Comparison of ENCODE assay signal across 29 mouse cellular contexts in the genomic region with DNA sequence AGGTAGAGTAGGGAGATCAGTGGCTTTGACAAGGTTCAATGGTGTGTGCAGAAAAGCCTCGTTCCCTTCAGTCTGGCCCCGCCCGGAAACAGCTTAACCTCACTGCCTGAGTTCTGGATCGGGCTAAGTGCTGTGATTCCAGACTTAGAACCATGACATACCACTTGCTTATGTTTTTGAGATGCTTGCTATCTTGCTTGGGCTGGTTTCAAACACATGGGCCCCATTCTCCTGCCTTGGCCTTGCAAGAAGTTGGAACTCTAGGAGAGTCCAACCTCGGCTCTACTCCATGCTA. TPM values are rescaled to one million over a fixed set of nuclear protein-coding genes. Genes with fewer than 3 reads are reported as not detected.
A peak's percentile ranks its signal among the peaks of the same experiment; 100 is the strongest.
DNase-seq lines count a peak whose midpoint lies in the region; ATAC-seq and TF ChIP-seq lines count a peak whose summit lies in the region.
"Had no signal": no experiment of that assay in that cellular context is flagged by ENCODE, and none has a peak within 500 bp of the region (broad histone marks: within the 10 kb centered on the region; RNA-seq: fewer than 3 reads in every experiment).

No protein-coding gene starts in this region.

- 0 out of 2 replicates have a peak overlapping the region, but pooled peaks have one; percentile 46 for H3K9ac ChIP-seq in hindbrain, embryonic 13.5 days
- H3K9ac ChIP-seq in hindbrain, embryonic 12.5 days: no peak overlapping the region
- H3K9ac ChIP-seq in midbrain, embryonic 11.5 days (ENCODE audit: low read length): no peak overlapping the region
- no peak overlapping the region for H3K9ac ChIP-seq in midbrain, postnatal 0 days (replicated peaks; ENCODE audit: low read length, poor library complexity, severe bottlenecking)
- H3K9ac ChIP-seq: forebrain, embryonic 13.5 days; limb, embryonic 13.5 days; liver, embryonic 12.5 days; liver, postnatal 0 days; neural tube, embryonic 15.5 days had no signal

- intact Hi-C loops in heart, postnatal 10 days (cut with DNase I): loop anchor here (2.0 kb wide), 3 partner anchors 33 to 259 kb away; no protein-coding TSS in a partner anchor

- no peak for TF ChIP-seq CTCF in midbrain, postnatal 0 days (IDR thresholded peaks at IDR 0.05)

- H3K9me3 ChIP-seq in heart, embryonic 10.5 days: no peaks in the 10 kb centered on the region
- no peaks in the 10 kb centered on the region for H3K9me3 ChIP-seq in hindbrain, embryonic 13.5 days
- no peaks in the 10 kb centered on the region for H3K9me3 ChIP-seq in hindbrain, embryonic 12.5 days (replicated peaks)
- no peaks in the 10 kb centered on the region for H3K9me3 ChIP-seq in midbrain, embryonic 11.5 days (ENCODE audit: control insufficient read depth, low read length)
- H3K9me3 ChIP-seq in midbrain, postnatal 0 days (ENCODE audit: low read length): no peaks in the 10 kb centered on the region
- H3K9me3 ChIP-seq: forebrain, embryonic 13.5 days; G1E; hindbrain, embryonic 10.5 days; limb, embryonic 13.5 days; liver, embryonic 12.5 days; neural tube, embryonic 15.5 days had no signal

- H3K4me2 ChIP-seq in hindbrain, embryonic 13.5 days: no peak overlapping the region
- no peak overlapping the region for H3K4me2 ChIP-seq in hindbrain, embryonic 12.5 days (replicated peaks)
- H3K4me2 ChIP-seq in midbrain, embryonic 11.5 days: no peak overlapping the region
- H3K4me2 ChIP-seq in midbrain, postnatal 0 days (ENCODE audit: low read depth, low read length, poor library complexity, severe bottlenecking): no peak overlapping the region
- H3K4me2 ChIP-seq: forebrain, embryonic 13.5 days; limb, embryonic 13.5 days; liver, embryonic 12.5 days; neural tube, embryonic 15.5 days had no signal

- peaks cover 41% of the 10 kb centered on the region for H3K36me3 ChIP-seq in heart, embryonic 10.5 days
- peaks cover 22% of the 10 kb centered on the region for H3K36me3 ChIP-seq in hindbrain, embryonic 13.5 days
- H3K36me3 ChIP-seq in hindbrain, embryonic 12.5 days: peaks cover 12% of the 10 kb centered on the region
- H3K36me3 ChIP-seq in midbrain, embryonic 11.5 days (ENCODE audit: control insufficient read depth, insufficient read depth, low read length): no peaks in the 10 kb centered on the region
- peaks cover 22% of the 10 kb centered on the region for H3K36me3 ChIP-seq in midbrain, postnatal 0 days (ENCODE audit: insufficient read depth, low read length)

- no peak for DNase-seq in heart, embryonic 10.5 days (ENCODE audit: low spot score)
- DNase-seq in heart, postnatal 10 days: no peak
- peak; percentile 81 for DNase-seq in midbrain, embryonic 11.5 days (ENCODE audit: low spot score, missing footprints)
- no peak for DNase-seq in midbrain, postnatal 0 days (ENCODE audit: low spot score)
- DNase-seq: B cell, adult 2 months; cerebellum, adult 11 months; cerebellum, adult 9-10 months; cerebellum, postnatal 36 days; gastrocnemius, postnatal 25 days; kidney, adult 9 months; kidney, postnatal 14 days; liver, postnatal 0 days; lung, postnatal 36 days; midbrain, embryonic 14.5 days; right cerebral cortex, postnatal 14 days; spleen, adult 18-20 months; thymus, postnatal 14 days had no signal

- H3K4me1 ChIP-seq in heart, embryonic 10.5 days: peaks cover 17% of the 10 kb centered on the region
- peaks cover 12% of the 10 kb centered on the region for H3K4me1 ChIP-seq in hindbrain, embryonic 13.5 days (replicated peaks)
- peaks cover 3% of the 10 kb centered on the region for H3K4me1 ChIP-seq in hindbrain, embryonic 12.5 days
- no peaks in the 10 kb centered on the region for H3K4me1 ChIP-seq in midbrain, embryonic 11.5 days (ENCODE audit: control insufficient read depth, insufficient read depth, low read length)
- no peaks in the 10 kb centered on the region for H3K4me1 ChIP-seq in midbrain, postnatal 0 days (ENCODE audit: insufficient read depth, low read length)

- no peak overlapping the region for H3K4me3 ChIP-seq in heart, embryonic 10.5 days
- no peak overlapping the region for H3K4me3 ChIP-seq in hindbrain, embryonic 13.5 days
- H3K4me3 ChIP-seq in hindbrain, embryonic 12.5 days: no peak overlapping the region
- no peak overlapping the region for H3K4me3 ChIP-seq in midbrain, embryonic 11.5 days (ENCODE audit: low read depth, low read length)
- H3K4me3 ChIP-seq in midbrain, postnatal 0 days (ENCODE audit: low read depth, low read length): no peak overlapping the region
- H3K4me3 ChIP-seq: forebrain, embryonic 13.5 days; hindbrain, embryonic 10.5 days; left cerebral cortex, adult 2 months; limb, embryonic 13.5 days; liver, embryonic 12.5 days; neural tube, embryonic 15.5 days had no signal

- ATAC-seq in hindbrain, embryonic 13.5 days (ENCODE audit: low FRiP score): no peak
- no peak for ATAC-seq in hindbrain, embryonic 12.5 days (ENCODE audit: low FRiP score)
- no peak for ATAC-seq in midbrain, embryonic 11.5 days (ENCODE audit: low FRiP score)
- ATAC-seq in midbrain, postnatal 0 days (ENCODE audit: low FRiP score): no peak
- no peak for ATAC-seq in CD4-positive, CD25-positive, alpha-beta regulatory T cell, adult 4 months
- ATAC-seq: liver, postnatal 0 days had no signal

- H3K27me3 ChIP-seq in heart, embryonic 10.5 days (ENCODE audit: insufficient read depth, poor library complexity, severe bottlenecking): no peaks in the 10 kb centered on the region
- no peaks in the 10 kb centered on the region for H3K27me3 ChIP-seq in hindbrain, embryonic 13.5 days
- H3K27me3 ChIP-seq in hindbrain, embryonic 12.5 days: no peaks in the 10 kb centered on the region
- H3K27me3 ChIP-seq in midbrain, embryonic 11.5 days (ENCODE audit: control insufficient read depth, insufficient read depth, low read length): no peaks in the 10 kb centered on the region
- H3K27me3 ChIP-seq in midbrain, postnatal 0 days (ENCODE audit: insufficient read depth, low read length): no peaks in the 10 kb centered on the region
- H3K27me3 ChIP-seq: CH12.LX; forebrain, embryonic 13.5 days; limb, embryonic 13.5 days; neural tube, embryonic 15.5 days had no signal

- 0 out of 2 replicates have a peak overlapping the region, but pooled peaks have one; percentile 16 for H3K27ac ChIP-seq in heart, embryonic 10.5 days
- no peak overlapping the region for H3K27ac ChIP-seq in hindbrain, embryonic 13.5 days
- H3K27ac ChIP-seq in hindbrain, embryonic 12.5 days: no peak overlapping the region
- no peak overlapping the region for H3K27ac ChIP-seq in midbrain, embryonic 11.5 days (ENCODE audit: low read depth, low read length)
- no peak overlapping the region for H3K27ac ChIP-seq in midbrain, postnatal 0 days (ENCODE audit: low read depth, low read length)
- H3K27ac ChIP-seq: forebrain, embryonic 13.5 days; hindbrain, embryonic 10.5 days; hindbrain, postnatal 0 days; left cerebral cortex, adult 2 months; liver, embryonic 12.5 days had no signal

- WGBS in heart, embryonic 10.5 days: 65% methylated on average over 5 of the region's 5 CpGs
- 78% methylated on average over 5 of the region's 5 CpGs for WGBS in hindbrain, embryonic 13.5 days
- 82% methylated on average over 5 of the region's 5 CpGs for WGBS in hindbrain, embryonic 12.5 days
- WGBS in midbrain, embryonic 11.5 days: 73% methylated on average over 5 of the region's 5 CpGs
- WGBS in midbrain, postnatal 0 days: 69% methylated on average over 5 of the region's 5 CpGs

RNA-seq across cellular contexts. Expression of a gene that starts 46.7 kb away (rescaled TPM):
- polyA plus RNA-seq in heart, embryonic 10.5 days (2016; fragmentation: Nextera tagmentation; extraction: Ambion mirVana): 11.6 and 29.8 TPM in 2 replicates
- 10 to 100 TPM; 49.5 to 50.5 TPM for total RNA-seq in heart, postnatal 10 days (2021)
- polyA plus RNA-seq in hindbrain, embryonic 13.5 days (2015; fragmentation: Nextera tagmentation; extraction: Ambion mirVana): 10.6 and 12.3 TPM in 2 replicates
- polyA plus RNA-seq in hindbrain, embryonic 12.5 days (2016; fragmentation: Nextera tagmentation; extraction: Ambion mirVana): 8.7 and 10.6 TPM in 2 replicates
- polyA plus RNA-seq in midbrain, embryonic 11.5 days (2014; fragmentation: Nextera tagmentation; extraction: Ambion mirVana): 5.4 and 6.7 TPM in 2 replicates
- total RNA-seq in midbrain, postnatal 0 days (2014; rRNA removed): 15.7 and 16.0 TPM in 2 replicates
- 16.5 and 19.9 TPM in 2 replicates for polyA plus RNA-seq in midbrain, postnatal 0 days (2015; fragmentation: Nextera tagmentation; extraction: Ambion mirVana)
- polyA plus RNA-seq in CD4-positive, CD25-positive, alpha-beta regulatory T cell, adult 4 months (2017; shearing (Covaris generic)): 100 to 1,000 TPM; 289 to 325 TPM
